In genomic region chr10:106114743-106115486, GRCm38 (mm10) we compare ENCODE assay signal across 21 mouse cellular contexts.
DNase-seq lines count a peak whose midpoint lies in the region; ATAC-seq and TF ChIP-seq lines count a peak whose summit lies in the region.
"Had no signal": no experiment of that assay in that cellular context is flagged by ENCODE, and none has a peak within 500 bp of the region (broad histone marks: within the 10 kb centered on the region; RNA-seq: fewer than 3 reads in every experiment).

No protein-coding gene starts in this region.

- no peaks in the 10 kb centered on the region for H3K27me3 ChIP-seq in forebrain, embryonic 13.5 days
- no peaks in the 10 kb centered on the region for H3K27me3 ChIP-seq in forebrain, embryonic 11.5 days (ENCODE audit: control insufficient read depth, insufficient read depth, low read length)
- no peaks in the 10 kb centered on the region for H3K27me3 ChIP-seq in kidney, adult 2 months (replicated peaks; ENCODE audit: control insufficient read depth, insufficient read depth, low read length)
- no peaks in the 10 kb centered on the region for H3K27me3 ChIP-seq in kidney, embryonic 14.5 days (ENCODE audit: control insufficient read depth, insufficient read depth, low read length)
- H3K27me3 ChIP-seq: embryonic facial prominence, embryonic 12.5 days; heart, embryonic 13.5 days; midbrain, embryonic 12.5 days; neural tube, embryonic 15.5 days had no signal

- no peak for TF ChIP-seq CTCF in kidney, adult 2 months (conservative IDR thresholded peaks at IDR 0.05; ENCODE audit: insufficient read depth, insufficient read length, low read depth, low read length)

- 0 out of 2 replicates have a peak, but pooled peaks have one; percentile 33 for ATAC-seq in forebrain, embryonic 13.5 days
- no peak for ATAC-seq in forebrain, embryonic 11.5 days (replicated peaks; ENCODE audit: low FRiP score)
- ATAC-seq in kidney, embryonic 14.5 days (ENCODE audit: low FRiP score, low TSS enrichment): no peak
- ATAC-seq: liver, postnatal 0 days had no signal

- H3K4me1 ChIP-seq in forebrain, embryonic 13.5 days: peaks cover 8% of the 10 kb centered on the region; the same call in 1 of the 2 replicates
- H3K4me1 ChIP-seq in forebrain, embryonic 11.5 days (replicated peaks; ENCODE audit: control insufficient read depth, insufficient read depth, low read length): no peaks in the 10 kb centered on the region
- H3K4me1 ChIP-seq in kidney, adult 2 months (ENCODE audit: control insufficient read depth, insufficient read depth, low read length): no peaks in the 10 kb centered on the region
- H3K4me1 ChIP-seq in kidney, embryonic 14.5 days (ENCODE audit: control insufficient read depth, insufficient read depth, low read length): no peaks in the 10 kb centered on the region
- H3K4me1 ChIP-seq: embryonic facial prominence, embryonic 12.5 days; heart, embryonic 13.5 days; limb, embryonic 10.5 days; neural tube, embryonic 15.5 days had no signal

- no peaks in the 10 kb centered on the region for H3K9me3 ChIP-seq in forebrain, embryonic 13.5 days (replicated peaks)
- no peaks in the 10 kb centered on the region for H3K9me3 ChIP-seq in forebrain, embryonic 11.5 days (ENCODE audit: control insufficient read depth, low read length)
- H3K9me3 ChIP-seq in kidney, embryonic 14.5 days (ENCODE audit: control insufficient read depth, low read length): no peaks in the 10 kb centered on the region
- H3K9me3 ChIP-seq: embryonic facial prominence, embryonic 12.5 days; heart, embryonic 13.5 days; limb, embryonic 10.5 days; midbrain, embryonic 12.5 days; neural tube, embryonic 15.5 days had no signal

- no peak overlapping the region for H3K27ac ChIP-seq in forebrain, embryonic 13.5 days
- H3K27ac ChIP-seq in forebrain, embryonic 11.5 days (ENCODE audit: low read depth, low read length): no peak overlapping the region
- no peak overlapping the region for H3K27ac ChIP-seq in kidney, adult 2 months (ENCODE audit: insufficient read depth, low read depth, low read length)
- no peak overlapping the region for H3K27ac ChIP-seq in kidney, embryonic 14.5 days (ENCODE audit: low read depth, low read length)
- H3K27ac ChIP-seq: embryonic facial prominence, embryonic 12.5 days; heart, embryonic 13.5 days; limb, embryonic 10.5 days; midbrain, embryonic 12.5 days; neural tube, embryonic 15.5 days had no signal

- H3K9ac ChIP-seq in forebrain, embryonic 13.5 days: no peak overlapping the region
- no peak overlapping the region for H3K9ac ChIP-seq in forebrain, embryonic 11.5 days (ENCODE audit: low read length)
- H3K9ac ChIP-seq in kidney, embryonic 14.5 days (ENCODE audit: low read depth, low read length): no peak overlapping the region
- H3K9ac ChIP-seq: embryonic facial prominence, embryonic 12.5 days; heart, embryonic 13.5 days; liver, postnatal 0 days; midbrain, embryonic 12.5 days; neural tube, embryonic 15.5 days had no signal

- TF ChIP-seq POLR2A in kidney, adult 2 months (IDR thresholded peaks at IDR 0.05; ENCODE audit: low read depth, low read length): no peak

- no peak overlapping the region for H3K4me3 ChIP-seq in forebrain, embryonic 13.5 days
- H3K4me3 ChIP-seq in forebrain, embryonic 11.5 days (ENCODE audit: low read depth, low read length): no peak overlapping the region
- H3K4me3 ChIP-seq in kidney, adult 2 months (ENCODE audit: insufficient read depth, low read depth, low read length): no peak overlapping the region
- no peak overlapping the region for H3K4me3 ChIP-seq in kidney, embryonic 14.5 days (ENCODE audit: low read length)
- H3K4me3 ChIP-seq: embryonic facial prominence, embryonic 12.5 days; erythroblast, embryonic 14.5 days; heart, embryonic 13.5 days; limb, embryonic 10.5 days; midbrain, embryonic 12.5 days; neural tube, embryonic 15.5 days had no signal

- no peaks in the 10 kb centered on the region for H3K36me3 ChIP-seq in forebrain, embryonic 13.5 days (ENCODE audit: poor library complexity, severe bottlenecking)
- no peaks in the 10 kb centered on the region for H3K36me3 ChIP-seq in forebrain, embryonic 11.5 days (ENCODE audit: control insufficient read depth, insufficient read depth, low read length)
- H3K36me3 ChIP-seq in kidney, adult 2 months (ENCODE audit: control insufficient read depth, insufficient read depth, low read length): no peaks in the 10 kb centered on the region
- H3K36me3 ChIP-seq in kidney, embryonic 14.5 days (ENCODE audit: control insufficient read depth, insufficient read depth, low read length): no peaks in the 10 kb centered on the region
- H3K36me3 ChIP-seq: embryonic facial prominence, embryonic 12.5 days; heart, embryonic 13.5 days; limb, embryonic 10.5 days; midbrain, embryonic 12.5 days; neural tube, embryonic 15.5 days had no signal

- DNase-seq in forebrain, embryonic 11.5 days (ENCODE audit: low spot score): no peak
- peak; percentile 13 for DNase-seq in kidney, adult 2 months
- peak; percentile 5 for DNase-seq in 3T3-L1 (ENCODE audit: low read depth, low spot score)
- peak; percentile 18 for DNase-seq in brain, adult 2 months (ENCODE audit: low read depth, low spot score)
- DNase-seq in adrenal gland, adult 18-20 months (ENCODE audit: low spot score in 2 of 2): no peak
- no peak for DNase-seq in thymus, postnatal 14 days
- DNase-seq: adrenal gland, postnatal 10 days; B cell, adult 2 months; gastrocnemius, postnatal 14 days; heart, adult 18-20 months; kidney, postnatal 10 days; liver, postnatal 0 days; lung, postnatal 10 days had no signal

- 51% methylated on average over 6 of the region's 6 CpGs for WGBS in forebrain, embryonic 13.5 days
- WGBS in forebrain, embryonic 11.5 days: 55% methylated on average over 6 of the region's 6 CpGs
- WGBS in kidney, adult 2 months: 34% methylated on average over 6 of the region's 6 CpGs
- WGBS in kidney, embryonic 14.5 days: 40% methylated on average over 6 of the region's 6 CpGs

- no peak overlapping the region for H3K4me2 ChIP-seq in forebrain, embryonic 13.5 days
- no peak overlapping the region for H3K4me2 ChIP-seq in forebrain, embryonic 11.5 days (ENCODE audit: low read depth, low read length, severe bottlenecking)
- H3K4me2 ChIP-seq in kidney, embryonic 14.5 days (replicated peaks; ENCODE audit: low read depth, low read length): no peak overlapping the region
- H3K4me2 ChIP-seq: embryonic facial prominence, embryonic 12.5 days; heart, embryonic 13.5 days; midbrain, embryonic 12.5 days; neural tube, embryonic 15.5 days had no signal

Comparison
In these comparisons a context has a peak if more than half of its experiments do, and no peak if none do; other contexts are left out.
1. DNase-seq: peak in kidney, adult 2 months (single experiment), 3T3-L1 (single experiment) and brain, adult 2 months (single experiment); none in forebrain, embryonic 11.5 days (single experiment), adrenal gland, adult 18-20 months (0 of 2) and thymus, postnatal 14 days (single experiment).